Mouse (Mus musculus) embryonic facial prominence, embryonic 11.5 days (tissue): ENCODE data around the gene Olfr544. TPM values are rescaled to one million over a fixed set of nuclear protein-coding genes. Genes with fewer than 3 reads are reported as not detected.

ENCODE experiments used
- ATAC-seq: fragments of 200-750 bp; cut with Nextera tagmentation; replicated peaks from 2 replicates; pipeline ENCODE4 v1.8.0; 2017; ENCODE audit warnings: low read depth; ENCODE audit not compliant: insufficient number of reproducible peaks, low FRiP score, low TSS enrichment
- DNase-seq: peaks from one replicate; pipeline ENCODE4 v3.0.0-alpha.2; 2015; ENCODE audit warnings: low spot score
- H3K27ac ChIP-seq: fragments of 300-500 bp; sonication (generic); replicated peaks from 2 replicates; pipeline ENCODE4 v1.5.1; 2014; ENCODE audit warnings: mild to moderate bottlenecking, low read depth, low read length, control low read depth
- H3K27me3 ChIP-seq: fragments of 300-500 bp; sonication (generic); 2 replicates; pipeline ENCODE4 v1.6.1; 2014; ENCODE audit warnings: mild to moderate bottlenecking, low read length, moderate library complexity, mixed read lengths; ENCODE audit not compliant: control insufficient read depth, insufficient read depth
- H3K36me3 ChIP-seq: fragments of 300-500 bp; sonication (generic); replicated peaks from 2 replicates; pipeline ENCODE4 v1.6.1; 2014; ENCODE audit warnings: low read depth, mild to moderate bottlenecking, low read length, moderate library complexity, mixed read lengths; ENCODE audit not compliant: control insufficient read depth, insufficient read depth
- H3K4me1 ChIP-seq: fragments of 300-500 bp; sonication (generic); 2 replicates; pipeline ENCODE4 v1.6.1; 2014; ENCODE audit warnings: low read length, mixed read lengths; ENCODE audit not compliant: control insufficient read depth, insufficient read depth
- H3K4me2 ChIP-seq: fragments of 300-500 bp; sonication (generic); 2 replicates; pipeline ENCODE4 v1.6.1; 2014; ENCODE audit warnings: low read depth, mild to moderate bottlenecking, control low read depth, low read length, moderate library complexity
- H3K4me3 ChIP-seq: fragments of 300-500 bp; sonication (generic); 2 replicates; pipeline ENCODE4 v1.5.1; 2014; ENCODE audit warnings: low read depth, low read length, control low read depth
- H3K9ac ChIP-seq: fragments of 300-500 bp; sonication (generic); replicated peaks from 2 replicates; pipeline ENCODE4 v1.6.1; 2014; ENCODE audit warnings: mild to moderate bottlenecking, control low read depth, low read length
- H3K9me3 ChIP-seq: fragments of 300-500 bp; sonication (generic); replicated peaks from 2 replicates; pipeline ENCODE4 v1.6.1; 2016; ENCODE audit warnings: mild to moderate bottlenecking, low read length, inconsistent platforms, mixed read lengths; ENCODE audit not compliant: control insufficient read depth
- WGBS: fragments of 180-500 bp; shearing (Covaris S2); extraction: QIAGEN DNeasy Blood & Tissue Kit; methylation state at CpG from one replicate; pipeline ENCODE4 v1.1.7; 2014; 5-methylcytosine and 5-hydroxymethylcytosine counted together
- polyA plus RNA-seq: library from polyadenylated mRNA; unstranded; fragments of >200 nt; fragmentation: Nextera tagmentation; extraction: Ambion mirVana; gene quantifications from 2 replicates; pipeline ENCODE4 v1.2.1, GENCODE M21; 2014

Gene Olfr544
- polyA plus RNA-seq, 1 experiment from 2014 or later, result not detected

GRCm38 (mm10) chr7:102476601-102477000 is 11.5 kb downstream of the Olfr544 start:
- DNase-seq, result no peak
- no peak for ATAC-seq
- 90% methylated on average over 5 of the region's 5 CpGs for WGBS

GRCm38 (mm10) chr7:102472675-102473074 is 15.4 kb downstream of the Olfr544 start:
- no peak overlapping the region for H3K4me3 ChIP-seq
- no peak for ATAC-seq
- no peak for DNase-seq
- no peaks in the 10 kb centered on the region for H3K9me3 ChIP-seq
- H3K27me3 ChIP-seq, result no peaks in the 10 kb centered on the region
- peaks cover 1% of the 10 kb centered on the region; the same call in 1 of the 2 replicates for H3K36me3 ChIP-seq
- H3K9ac ChIP-seq, result no peak overlapping the region
- 69% methylated on average over 5 of the region's 5 CpGs for WGBS
- H3K27ac ChIP-seq, result no peak overlapping the region
- H3K4me1 ChIP-seq, result no peaks in the 10 kb centered on the region
- no peak overlapping the region for H3K4me2 ChIP-seq

More at GRCm38 (mm10) chr7:102476601-102477000, 11.5 kb downstream of the Olfr544 start:
- Histone ChIP-seq H3K27me3 (no peaks in the 10 kb centered on the region), H3K9me3 (no peaks in the 10 kb centered on the region), H3K36me3 (no peaks in the 10 kb centered on the region), H3K9ac (no peak overlapping the region), H3K4me2 (no peak overlapping the region), H3K27ac (no peak overlapping the region), H3K4me1 (no peaks in the 10 kb centered on the region), H3K4me3 (no peak overlapping the region)

- 91% methylated on average over 8 of the region's 8 CpGs for WGBS
- peaks cover 13% of the 10 kb centered on the region for H3K36me3 ChIP-seq
- ATAC-seq, result no peak
Observed at GRCm38 (mm10) chr7:102467566-102467965, 20.5 kb downstream of the Olfr544 start.

GRCm38 (mm10) chr7:102458618-102459380 is 29.3 kb downstream of the Olfr544 start:
- H3K4me3 ChIP-seq, result no peak overlapping the region
- no peaks in the 10 kb centered on the region for H3K4me1 ChIP-seq
- H3K4me2 ChIP-seq, result no peak overlapping the region
- WGBS, result 89% methylated on average over 5 of the region's 5 CpGs
- H3K9me3 ChIP-seq, result no peaks in the 10 kb centered on the region
- H3K27me3 ChIP-seq, result no peaks in the 10 kb centered on the region
- no peak overlapping the region for H3K27ac ChIP-seq
- ATAC-seq (no peak), DNase-seq (no peak)
- H3K9ac ChIP-seq, result no peak overlapping the region
- peaks cover 13% of the 10 kb centered on the region for H3K36me3 ChIP-seq

More at GRCm38 (mm10) chr7:102467566-102467965, 20.5 kb downstream of the Olfr544 start:
- no peak overlapping the region for H3K27ac ChIP-seq
- H3K4me1 ChIP-seq, result no peaks in the 10 kb centered on the region
- H3K27me3 ChIP-seq, result no peaks in the 10 kb centered on the region
- DNase-seq, result no peak
- H3K9ac ChIP-seq, result no peak overlapping the region
- no peak overlapping the region for H3K4me2 ChIP-seq
- H3K9me3 ChIP-seq, result no peaks in the 10 kb centered on the region
- no peak overlapping the region for H3K4me3 ChIP-seq

- ATAC-seq, result no peak
- peaks cover 7% of the 10 kb centered on the region; the same call in 1 of the 2 replicates for H3K36me3 ChIP-seq
Observed at GRCm38 (mm10) chr7:102446438-102446837, 41.7 kb downstream of the Olfr544 start.

GRCm38 (mm10) chr7:102444301-102444700 is 43.8 kb downstream of the Olfr544 start:
- 86% methylated on average over 2 of the region's 2 CpGs for WGBS
- no peak overlapping the region for H3K9ac ChIP-seq
- no peak overlapping the region for H3K4me3 ChIP-seq
- H3K9me3 ChIP-seq, result no peaks in the 10 kb centered on the region
- no peak overlapping the region for H3K4me2 ChIP-seq
- H3K36me3 ChIP-seq, result peaks cover 3% of the 10 kb centered on the region; the same call in 1 of the 2 replicates
- no peak for DNase-seq
- H3K27me3 ChIP-seq, result no peaks in the 10 kb centered on the region
- no peak overlapping the region for H3K27ac ChIP-seq
- ATAC-seq, result no peak
- no peaks in the 10 kb centered on the region for H3K4me1 ChIP-seq

More at GRCm38 (mm10) chr7:102446438-102446837, 41.7 kb downstream of the Olfr544 start:
- Histone ChIP-seq H3K4me2 (no peak overlapping the region), H3K9ac (no peak overlapping the region), H3K9me3 (no peaks in the 10 kb centered on the region), H3K4me3 (no peak overlapping the region), H3K4me1 (no peaks in the 10 kb centered on the region), H3K27ac (no peak overlapping the region), H3K27me3 (no peaks in the 10 kb centered on the region)
- WGBS, result 92% methylated on average over 9 of the region's 9 CpGs
- no peak for DNase-seq

- Histone ChIP-seq H3K4me2 (peak overlapping the region; percentile 50), H3K27me3 (no peaks in the 10 kb centered on the region), H3K9me3 (no peaks in the 10 kb centered on the region), H3K27ac (peak overlapping the region; percentile 88; the same call in 1 of the 2 replicates), H3K4me3 (peak overlapping the region; percentile 77), H3K36me3 (peaks cover 3% of the 10 kb centered on the region; the same call in 1 of the 2 replicates), H3K9ac (peak overlapping the region; percentile 86), H3K4me1 (no peaks in the 10 kb centered on the region)
- 4% methylated on average over 4 of the region's 4 CpGs for WGBS
- DNase-seq (peak; percentile 3), ATAC-seq (no peak)
Observed at GRCm38 (mm10) chr7:102442432-102442831, 45.7 kb downstream of the Olfr544 start.
